Mouse (Mus musculus) thymus, postnatal 14 days (tissue): ENCODE measurements around the gene Esf1.
"Not testable (repeated sequence)": the region's sequence is repeated elsewhere in the genome, so short reads cannot be mapped to it uniquely, and the experiment has no call there.

Experiments used
- DNase-seq: peaks from one replicate; pipeline ENCODE4 v3.0.0; 2021

Gene Esf1

DNA sequence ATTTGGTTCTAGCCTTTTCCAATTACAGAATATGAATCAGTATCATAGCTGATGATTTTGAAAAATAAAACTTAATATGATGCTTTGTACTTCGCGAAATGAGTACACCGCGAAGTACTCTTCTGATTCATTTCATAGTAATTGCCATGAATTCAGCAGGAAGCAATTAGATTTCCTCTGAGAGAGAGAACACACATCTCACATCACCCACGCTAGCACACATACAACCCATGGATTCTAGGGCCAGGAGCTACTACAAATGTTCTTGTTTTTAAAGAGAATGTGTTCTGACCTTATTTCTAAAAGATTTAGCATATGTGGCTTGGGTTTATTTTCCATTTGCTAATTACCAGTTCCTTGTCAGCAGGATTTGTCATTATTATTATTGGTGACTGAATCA, 76.9 kb downstream of the Esf1 start:
- DNase-seq = no peak

DNA sequence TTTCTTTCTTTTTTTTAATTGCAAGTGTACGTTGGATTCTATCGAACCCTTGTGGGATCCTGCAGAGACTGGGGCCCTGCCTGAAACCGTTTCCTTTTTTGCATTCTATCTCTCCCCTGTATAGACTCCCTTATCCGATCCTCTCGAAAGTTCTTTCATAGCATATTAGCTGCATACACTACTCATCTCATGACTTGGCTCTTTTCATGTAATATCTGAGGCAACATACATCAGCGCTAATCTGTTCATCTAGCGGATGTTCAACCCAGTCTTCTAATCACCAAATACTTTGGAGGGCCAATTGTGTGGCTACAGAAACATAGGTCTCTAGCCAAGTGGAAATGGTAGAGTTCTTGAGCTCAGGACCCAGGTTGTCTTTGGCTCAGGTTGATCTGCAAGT, 86.1 kb downstream of the Esf1 start:
- no peak for DNase-seq

DNA sequence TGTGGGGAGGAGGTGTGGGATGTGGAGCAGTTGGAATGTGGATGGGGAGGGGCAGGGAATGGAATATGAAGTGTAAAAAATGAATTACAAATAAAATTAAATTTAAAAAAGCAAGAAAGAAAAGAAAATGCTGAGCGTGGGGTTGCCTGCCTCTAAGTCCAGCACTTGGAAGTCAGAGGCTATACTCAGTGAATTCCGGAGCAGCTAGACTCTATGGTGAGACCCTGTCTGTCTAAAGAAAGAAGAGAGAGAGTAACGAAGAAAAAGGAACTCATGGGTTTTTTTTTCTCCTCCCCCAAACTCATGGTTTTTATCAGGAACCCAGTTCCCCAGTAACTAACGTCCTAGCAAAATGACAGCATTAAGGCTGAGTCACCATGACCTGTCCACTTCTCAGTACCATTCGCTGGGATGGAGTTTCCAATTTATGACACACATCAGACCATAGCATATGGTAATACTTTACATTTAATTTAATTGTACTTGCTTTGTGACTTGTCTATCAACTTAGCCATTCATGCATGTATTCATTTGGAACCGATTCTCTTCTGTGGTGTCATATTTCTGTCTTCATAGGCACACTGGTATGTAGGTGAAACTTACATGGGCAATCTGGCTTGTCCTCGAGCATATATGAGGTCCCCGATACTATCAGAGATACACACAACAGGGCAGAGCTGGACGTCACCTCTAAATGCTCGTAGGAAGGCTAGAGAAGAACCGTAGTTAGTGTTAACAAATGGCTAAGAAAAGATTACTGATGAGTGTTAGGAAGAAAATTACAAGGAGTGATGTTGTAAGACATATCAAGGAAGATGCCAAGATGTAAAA, 89.4 kb downstream of the Esf1 start:
- DNase-seq = no peak

DNA sequence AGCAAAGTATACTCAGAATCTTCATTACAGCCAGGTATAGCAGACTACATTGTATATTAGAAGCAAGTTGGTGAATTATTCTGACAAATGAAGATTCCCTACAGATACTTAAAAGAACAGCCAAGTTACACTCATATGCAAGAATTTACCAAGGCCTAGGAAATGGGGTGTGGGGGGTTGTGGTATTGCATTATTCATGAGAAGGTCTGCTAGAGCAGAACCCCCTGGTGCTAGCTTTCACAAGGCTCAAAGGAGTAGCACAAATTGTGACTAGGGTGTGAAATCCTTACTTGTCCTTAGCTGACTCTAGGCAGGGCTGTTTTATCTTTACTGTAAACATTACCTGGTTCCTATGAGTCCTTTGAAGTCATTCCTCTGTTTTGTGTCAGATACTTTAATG, 91.1 kb downstream of the Esf1 start:
- DNase-seq = not testable (repeated sequence)

DNA sequence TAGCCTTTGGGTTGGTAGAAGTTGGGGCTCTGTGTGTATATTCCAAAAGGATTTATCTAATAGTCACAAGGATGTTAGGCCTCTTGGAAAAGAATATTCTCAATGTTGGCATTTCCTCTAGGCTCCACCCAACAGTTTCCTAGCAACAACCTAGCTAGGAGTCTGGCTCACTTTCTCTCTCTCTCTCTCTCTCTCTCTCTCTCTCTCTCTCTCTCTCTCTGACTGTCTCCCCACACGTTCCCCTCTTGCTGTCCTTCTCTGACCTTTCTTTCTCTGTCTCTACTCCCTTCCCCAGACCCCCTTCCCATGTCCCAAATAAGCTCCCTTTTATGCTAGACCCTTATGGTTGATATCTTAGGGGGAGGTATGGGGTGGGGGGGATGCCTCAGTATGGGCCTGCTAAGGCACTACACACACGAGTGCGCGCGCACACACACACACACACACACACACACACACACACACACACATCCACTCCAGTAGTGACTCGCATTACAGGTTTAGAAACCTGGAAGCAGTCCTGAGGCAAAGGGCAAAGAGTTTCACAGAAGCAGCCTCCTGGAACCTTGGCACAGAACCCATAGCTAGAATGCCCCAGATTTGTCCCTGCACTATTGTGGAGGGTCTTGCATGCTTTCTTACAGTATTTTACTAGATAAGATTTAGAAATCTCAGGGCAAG, 91.6 kb downstream of the Esf1 start:
- no peak for DNase-seq

DNA sequence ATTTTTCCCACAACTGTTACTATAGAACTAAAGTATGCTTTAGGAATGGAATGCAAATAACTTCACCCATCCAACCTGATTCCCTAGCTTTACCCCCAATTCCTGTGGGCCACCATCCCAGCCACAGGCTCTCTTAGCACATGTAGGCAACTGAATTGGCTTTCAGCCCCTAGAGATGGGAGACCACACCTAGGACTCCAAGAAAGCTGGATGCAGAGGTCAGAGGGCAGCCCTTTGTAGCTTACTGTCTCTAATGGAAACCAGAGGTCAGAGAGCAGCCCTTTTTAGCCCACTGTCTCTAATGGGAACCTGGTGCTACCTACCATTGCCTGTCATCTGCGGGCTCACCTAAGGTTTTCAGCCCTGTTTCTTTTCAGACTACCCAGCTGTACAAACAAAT, 92.9 kb downstream of the Esf1 start:
- DNase-seq = no peak

DNA sequence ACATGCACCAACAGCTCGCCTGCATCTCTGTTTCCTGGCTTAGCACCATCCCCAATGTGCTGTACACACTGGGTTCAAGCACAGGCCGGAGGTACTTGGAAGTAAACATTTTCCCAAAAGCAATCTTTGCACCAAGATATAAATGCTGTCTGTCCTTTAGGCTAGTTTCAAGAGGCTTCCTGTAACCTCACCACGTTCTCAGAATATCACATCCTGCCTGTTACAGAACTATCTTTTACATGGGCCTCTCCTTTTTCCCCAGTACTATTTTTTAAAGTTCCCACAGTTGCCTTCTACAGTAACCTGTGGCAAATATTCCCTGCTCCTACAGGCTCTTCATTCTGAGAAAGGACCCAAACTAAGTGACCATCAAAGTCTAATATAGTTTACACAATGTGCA, 95.2 kb downstream of the Esf1 start:
- no peak for DNase-seq
